Mouse (Mus musculus): ENCODE data around the gene Gm17359. TPM values are rescaled to one million over a fixed set of nuclear protein-coding genes. Genes with fewer than 3 reads are reported as not detected.

The Gm17359 gene
- polyA plus RNA-seq, 1 experiment from 2014 or later = not detected

DNA sequence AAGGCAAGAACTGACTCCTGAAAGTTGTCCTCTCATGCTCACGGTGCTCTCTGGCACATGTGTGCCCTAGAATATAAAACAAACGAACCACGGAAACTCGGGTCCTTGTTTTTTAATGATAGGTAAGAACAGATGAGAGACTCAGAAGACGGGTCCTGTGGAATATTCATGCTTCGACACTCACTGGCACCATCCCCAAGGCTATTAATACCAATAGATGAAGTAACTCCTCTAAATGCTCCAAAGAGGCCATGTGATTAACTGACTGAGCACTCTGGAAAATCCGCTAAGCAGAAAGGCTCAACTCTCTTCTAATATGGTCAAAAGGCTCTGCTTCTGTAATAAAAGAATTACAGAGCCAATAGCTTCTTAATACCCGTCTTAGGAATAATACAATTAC, 157.6 kb downstream of the Gm17359 start:
- H3K4me2 ChIP-seq (ENCODE audit: low read depth, low read length) = no peak overlapping the region
- H3K27me3 ChIP-seq (ENCODE audit: control insufficient read depth, insufficient read depth, low read length) = no peaks in the 10 kb centered on the region
- peaks cover 3% of the 10 kb centered on the region; the same call in 1 of the 2 replicates for H3K36me3 ChIP-seq (ENCODE audit: control insufficient read depth, insufficient read depth, low read length)
- no peak overlapping the region for H3K27ac ChIP-seq (ENCODE audit: low read depth, low read length)
- 79% methylated on average over 8 of the region's 8 CpGs for WGBS
- ATAC-seq (ENCODE audit: low read depth) = no peak
- no peak overlapping the region for H3K9ac ChIP-seq (replicated peaks; ENCODE audit: low read depth, low read length)
- H3K9me3 ChIP-seq (ENCODE audit: control insufficient read depth, low read length) = no peaks in the 10 kb centered on the region
- H3K4me3 ChIP-seq (ENCODE audit: low read depth, low read length) = no peak overlapping the region
- no peaks in the 10 kb centered on the region for H3K4me1 ChIP-seq (ENCODE audit: control insufficient read depth, insufficient read depth, low read length)

DNA sequence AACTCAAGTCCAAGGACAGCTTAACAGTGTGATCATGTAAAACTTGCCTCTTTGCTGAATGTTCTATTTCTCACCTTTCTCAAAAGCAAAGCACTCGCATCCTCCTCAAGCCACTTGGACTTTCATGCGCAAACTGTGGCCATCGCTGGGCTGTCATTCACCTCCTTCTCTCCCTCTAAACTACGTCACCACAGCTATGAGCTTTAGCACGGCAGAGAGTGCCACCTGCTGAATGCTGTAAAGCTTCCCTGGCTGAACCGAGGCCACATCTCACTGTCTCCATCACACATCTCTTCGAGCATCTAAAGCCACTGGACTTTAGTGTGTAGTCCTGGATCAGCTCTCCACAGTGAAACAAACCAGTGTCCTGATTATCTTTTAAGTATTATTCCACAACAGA, 158.7 kb downstream of the Gm17359 start:
- Histone ChIP-seq H3K4me3 (ENCODE audit: low read depth, low read length) (no peak overlapping the region), H3K4me1 (ENCODE audit: control insufficient read depth, insufficient read depth, low read length) (no peaks in the 10 kb centered on the region), H3K9ac (replicated peaks; ENCODE audit: low read depth, low read length) (no peak overlapping the region), H3K9me3 (ENCODE audit: control insufficient read depth, low read length) (no peaks in the 10 kb centered on the region), H3K4me2 (ENCODE audit: low read depth, low read length) (no peak overlapping the region), H3K27me3 (ENCODE audit: control insufficient read depth, insufficient read depth, low read length) (no peaks in the 10 kb centered on the region), H3K36me3 (ENCODE audit: control insufficient read depth, insufficient read depth, low read length) (peaks cover 3% of the 10 kb centered on the region; the same call in 1 of the 2 replicates), H3K27ac (ENCODE audit: low read depth, low read length) (no peak overlapping the region)
- no peak for ATAC-seq (ENCODE audit: low read depth)
- WGBS = 82% methylated on average over 7 of the region's 7 CpGs

DNA sequence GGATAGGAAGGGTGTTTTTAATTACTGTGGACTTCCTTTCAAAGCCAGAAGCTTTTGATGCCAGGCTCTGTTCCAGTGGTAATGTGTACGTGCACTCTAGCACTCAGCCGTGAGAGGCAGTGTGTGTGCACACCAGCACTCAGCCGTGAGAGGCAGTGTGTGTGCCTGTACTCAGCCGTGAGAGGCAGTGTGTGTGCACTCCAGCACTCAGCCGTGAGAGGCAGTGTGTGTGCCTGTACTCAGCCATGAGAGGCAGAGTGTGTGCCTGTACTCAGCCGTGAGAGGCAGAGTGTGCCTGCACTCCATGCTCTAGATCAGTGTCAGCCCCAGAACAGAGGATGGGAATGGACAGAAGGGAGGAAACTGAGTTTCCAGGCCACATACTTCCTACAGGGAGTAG, 160.2 kb downstream of the Gm17359 start:
- no peak overlapping the region for H3K4me2 ChIP-seq (ENCODE audit: low read depth, low read length)
- H3K27ac ChIP-seq (ENCODE audit: low read depth, low read length) = no peak overlapping the region
- H3K4me1 ChIP-seq (ENCODE audit: control insufficient read depth, insufficient read depth, low read length) = no peaks in the 10 kb centered on the region
- 86% methylated on average over 6 of the region's 6 CpGs for WGBS
- no peak overlapping the region for H3K9ac ChIP-seq (replicated peaks; ENCODE audit: low read depth, low read length)
- no peaks in the 10 kb centered on the region for H3K27me3 ChIP-seq (ENCODE audit: control insufficient read depth, insufficient read depth, low read length)
- peaks cover 2% of the 10 kb centered on the region; the same call in 1 of the 2 replicates for H3K36me3 ChIP-seq (ENCODE audit: control insufficient read depth, insufficient read depth, low read length)
- no peak overlapping the region for H3K4me3 ChIP-seq (ENCODE audit: low read depth, low read length)
- no peak for ATAC-seq (ENCODE audit: low read depth)
- no peaks in the 10 kb centered on the region for H3K9me3 ChIP-seq (ENCODE audit: control insufficient read depth, low read length)

DNA sequence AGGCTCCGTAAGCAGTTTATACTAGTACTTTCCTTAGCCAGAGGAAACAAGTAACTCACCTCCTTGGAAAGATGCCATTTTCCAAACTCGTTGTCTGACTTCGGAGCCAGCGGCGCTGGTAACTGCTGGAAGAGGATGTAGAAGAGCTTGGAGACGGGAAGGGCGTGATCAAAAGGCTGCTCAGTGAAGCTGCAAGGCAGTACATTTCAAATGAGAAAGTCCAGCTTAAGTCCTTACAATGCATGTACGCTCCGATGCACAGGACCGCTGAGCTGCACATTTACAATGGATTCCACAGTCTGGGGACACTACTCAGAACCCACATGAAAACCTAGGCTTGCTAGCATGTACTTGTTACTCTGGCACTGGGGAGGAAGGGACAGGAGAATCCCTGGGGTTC, 163.8 kb downstream of the Gm17359 start:
- Histone ChIP-seq H3K4me1 (ENCODE audit: control insufficient read depth, insufficient read depth, low read length) (no peaks in the 10 kb centered on the region), H3K9ac (replicated peaks; ENCODE audit: low read depth, low read length) (no peak overlapping the region), H3K4me2 (ENCODE audit: low read depth, low read length) (no peak overlapping the region), H3K36me3 (ENCODE audit: control insufficient read depth, insufficient read depth, low read length) (no peaks in the 10 kb centered on the region; the same call in 1 of the 2 replicates), H3K27ac (ENCODE audit: low read depth, low read length) (no peak overlapping the region), H3K4me3 (ENCODE audit: low read depth, low read length) (no peak overlapping the region), H3K9me3 (ENCODE audit: control insufficient read depth, low read length) (no peaks in the 10 kb centered on the region), H3K27me3 (ENCODE audit: control insufficient read depth, insufficient read depth, low read length) (no peaks in the 10 kb centered on the region)
- ATAC-seq (ENCODE audit: low read depth) = peak; percentile 56; the same call in 1 of the 2 replicates
- 48% methylated on average over 10 of the region's 10 CpGs for WGBS

DNA sequence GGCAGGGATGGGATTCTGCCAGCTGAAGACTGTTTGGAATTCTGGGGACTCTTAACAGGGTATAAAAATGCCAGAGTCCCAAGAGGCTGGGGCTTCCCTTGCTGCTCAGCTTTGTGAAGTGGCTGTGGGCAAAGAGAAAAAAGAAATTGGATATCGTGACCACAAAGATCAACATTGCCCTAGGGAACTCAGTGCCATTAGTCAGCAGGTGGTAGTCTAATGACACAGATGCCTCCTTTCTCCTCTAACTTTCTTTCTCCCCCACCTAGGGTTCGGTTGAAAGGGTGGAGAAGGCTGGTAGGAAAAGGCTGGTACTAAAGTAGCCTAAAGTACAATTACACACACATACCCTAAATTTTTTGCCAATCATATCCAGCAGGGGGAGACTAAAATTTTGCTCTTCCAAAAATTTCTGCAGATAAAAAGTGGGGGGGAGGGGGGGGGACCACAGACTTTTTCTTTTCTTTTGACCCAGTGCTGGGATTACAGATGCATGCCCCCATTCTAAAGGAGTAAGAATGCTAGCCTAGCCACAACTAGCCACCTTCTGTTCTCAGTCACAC, 164.8 kb downstream of the Gm17359 start:
- Histone ChIP-seq H3K4me3 (ENCODE audit: low read depth, low read length) (no peak overlapping the region), H3K9ac (replicated peaks; ENCODE audit: low read depth, low read length) (no peak overlapping the region), H3K36me3 (ENCODE audit: control insufficient read depth, insufficient read depth, low read length) (no peaks in the 10 kb centered on the region; the same call in 1 of the 2 replicates), H3K9me3 (ENCODE audit: control insufficient read depth, low read length) (no peaks in the 10 kb centered on the region), H3K27me3 (ENCODE audit: control insufficient read depth, insufficient read depth, low read length) (no peaks in the 10 kb centered on the region), H3K4me2 (ENCODE audit: low read depth, low read length) (no peak overlapping the region), H3K27ac (ENCODE audit: low read depth, low read length) (no peak overlapping the region), H3K4me1 (ENCODE audit: control insufficient read depth, insufficient read depth, low read length) (no peaks in the 10 kb centered on the region)
- WGBS = 44% methylated on average over 2 of the region's 2 CpGs
- no peak for ATAC-seq (ENCODE audit: low read depth)

Other genes starting within 250 kb of the Gm17359 start
- gene Rapgef2, start 50.1 kb upstream of the Gm17359 start, polyA plus RNA-seq (2014; fragmentation: Nextera tagmentation; extraction: Ambion mirVana) = 12.9 and 14.6 TPM in 2 replicates
- 8.9 and 10.8 TPM in 2 replicates for gene Fnip2, start 231.1 kb downstream of the Gm17359 start, polyA plus RNA-seq (2014; fragmentation: Nextera tagmentation; extraction: Ambion mirVana)